Mouse (Mus musculus) CH12.LX (cell line): ENCODE data around the gene Syt15. TPM values are rescaled to one million over a fixed set of nuclear protein-coding genes. Genes with fewer than 3 reads are reported as not detected.
A peak's percentile ranks its signal among the peaks of the same experiment; 100 is the strongest.

Source experiments
- DNase-seq: peaks from one replicate; pipeline ENCODE4 v3.0.0-alpha.2; 2013; ENCODE audit errors: extremely low read depth
- H3K27ac ChIP-seq: 2 replicates; pipeline ENCODE4 v1.5.1; 2012; ENCODE audit warnings: low read depth, mild to moderate bottlenecking, control low read depth, moderate library complexity; ENCODE audit not compliant: insufficient read depth
- H3K27me3 ChIP-seq: replicated peaks from 2 replicates; pipeline ENCODE3; 2012; ENCODE audit warnings: inconsistent platforms
- H3K36me3 ChIP-seq, 2 experiments: replicated peaks in 1 of 2; 2 replicates each; pipeline versions ENCODE3 to v1.6.1; 2012; ENCODE audit warnings: inconsistent platforms in 1 of 2, low read length in 1 of 2, mild to moderate bottlenecking in 1 of 2, mixed read lengths in 1 of 2, moderate library complexity in 1 of 2; ENCODE audit not compliant: control insufficient read depth in 1 of 2, insufficient read depth in 1 of 2
- H3K4me1 ChIP-seq, 2 experiments: 2 replicates each; pipeline ENCODE4 v1.6.1; 2012; ENCODE audit warnings: inconsistent platforms in 1 of 2, moderate library complexity in 1 of 2; ENCODE audit not compliant: insufficient read depth in 2 of 2, control insufficient read depth in 1 of 2
- H3K4me2 ChIP-seq: 2 replicates; pipeline ENCODE4 v1.6.1; 2012; ENCODE audit warnings: low read depth, mild to moderate bottlenecking, control low read depth; ENCODE audit not compliant: poor library complexity, insufficient read depth, severe bottlenecking
- H3K4me3 ChIP-seq, 3 experiments: fragments of 150-350 bp in 1 of 3; sonication (generic) in 1 of 3; replicated peaks in 1 of 3; 2 replicates each; pipeline versions ENCODE3 to v1.5.1; 2011 to 2012; ENCODE audit warnings: low read depth in 2 of 3, low read length in 2 of 3, mild to moderate bottlenecking in 2 of 3, moderate library complexity in 2 of 3, control low read depth in 1 of 3, improper control_type of control experiment in 1 of 3, inconsistent platforms in 1 of 3, mixed read lengths in 1 of 3; ENCODE audit not compliant: poor library complexity in 1 of 3
- H3K79me2 ChIP-seq: replicated peaks from 2 replicates; pipeline ENCODE4 v1.6.1; 2012; ENCODE audit warnings: mild to moderate bottlenecking, moderate library complexity; ENCODE audit not compliant: control insufficient read depth, poor library complexity, insufficient read depth, severe bottlenecking; ENCODE audit errors: extremely low read depth
- H3K9ac ChIP-seq: 2 replicates; pipeline ENCODE4 v1.6.1; 2012; ENCODE audit warnings: low read depth, mild to moderate bottlenecking, control low read depth, moderate library complexity; ENCODE audit not compliant: insufficient read depth
- H3K9me3 ChIP-seq: replicated peaks from 2 replicates; pipeline ENCODE3; 2012; ENCODE audit warnings: low read length, inconsistent platforms, mixed read lengths
- BHLHE40 ChIP-seq: IDR thresholded peaks from 2 replicates; pipeline ENCODE4 v1.6.1; 2011; ENCODE audit warnings: mild to moderate bottlenecking, low read depth, low read length, improper control_type of control experiment
- CHD1 ChIP-seq: IDR thresholded peaks from 2 replicates; pipeline ENCODE4 v1.6.1; 2012; ENCODE audit warnings: low read depth, low read length, improper control_type of control experiment, inconsistent platforms
- CHD2 ChIP-seq: IDR thresholded peaks from 2 replicates; pipeline ENCODE4 v1.6.1; 2011; ENCODE audit warnings: low read length, improper control_type of control experiment
- CTCF ChIP-seq, 2 experiments: IDR thresholded peaks in 1 of 2; conservative IDR thresholded peaks in 1 of 2; 2 replicates each; pipeline ENCODE4 v1.5.1; 2011 to 2012; ENCODE audit warnings: low read depth in 2 of 2, low read length in 2 of 2, improper control_type of control experiment in 1 of 2, inconsistent platforms in 1 of 2, mild to moderate bottlenecking in 1 of 2, moderate library complexity in 1 of 2
- E2F4 ChIP-seq: IDR thresholded peaks from 2 replicates; pipeline ENCODE4 v1.6.1; 2011; ENCODE audit warnings: low read depth, low read length, improper control_type of control experiment; ENCODE audit not compliant: insufficient replicate concordance
- ELF1 ChIP-seq: IDR thresholded peaks from 2 replicates; pipeline ENCODE4 v1.6.1; 2014; ENCODE audit warnings: low read depth, mild to moderate bottlenecking, inconsistent platforms, low read length, improper control_type of control experiment
- EP300 ChIP-seq: IDR thresholded peaks from 2 replicates; pipeline ENCODE4 v1.6.1; 2011; ENCODE audit warnings: low read length, improper control_type of control experiment
- ETS1 ChIP-seq: conservative IDR thresholded peaks from 2 replicates; pipeline ENCODE4 v1.6.1; 2012; ENCODE audit warnings: low read depth, mild to moderate bottlenecking, inconsistent platforms, low read length, improper control_type of control experiment, moderate library complexity
- HCFC1 ChIP-seq: IDR thresholded peaks from 2 replicates; pipeline ENCODE4 v1.6.1; 2012; ENCODE audit warnings: low read depth, mild to moderate bottlenecking, inconsistent platforms, low read length, improper control_type of control experiment
- IRF4 ChIP-seq: IDR thresholded peaks from 2 replicates; pipeline ENCODE4 v1.6.1; 2014; ENCODE audit warnings: low read depth, mild to moderate bottlenecking, inconsistent platforms, low read length, improper control_type of control experiment
- JUN ChIP-seq: IDR thresholded peaks from 2 replicates; pipeline ENCODE4 v1.6.1; 2011; ENCODE audit warnings: low read depth, mild to moderate bottlenecking, low read length, improper control_type of control experiment, moderate library complexity; ENCODE audit not compliant: insufficient read depth
- KAT2A ChIP-seq: IDR thresholded peaks from 2 replicates; pipeline ENCODE4 v1.6.1; 2012; ENCODE audit warnings: low read length, improper control_type of control experiment, inconsistent platforms; ENCODE audit not compliant: insufficient replicate concordance
- MAZ ChIP-seq: IDR thresholded peaks from 2 replicates; pipeline ENCODE4 v1.6.1; 2012; ENCODE audit warnings: low read depth, mild to moderate bottlenecking, inconsistent platforms, low read length, improper control_type of control experiment, moderate library complexity
- MEF2A ChIP-seq: IDR thresholded peaks from 2 replicates; pipeline ENCODE4 v1.6.1; 2014; ENCODE audit warnings: low read depth, mild to moderate bottlenecking, inconsistent platforms, low read length, improper control_type of control experiment, borderline replicate concordance
- MYC ChIP-seq: IDR thresholded peaks from 2 replicates; pipeline ENCODE4 v1.6.1; 2011; ENCODE audit warnings: low read depth, mild to moderate bottlenecking, improper control_type of control experiment, low read length
- NELFE ChIP-seq: IDR thresholded peaks from 2 replicates; pipeline ENCODE4 v1.6.1; 2011; ENCODE audit warnings: low read depth, low read length, improper control_type of control experiment
- NRF1 ChIP-seq: IDR thresholded peaks from 2 replicates; pipeline ENCODE4 v1.6.1; 2014; ENCODE audit warnings: low read depth, mild to moderate bottlenecking, inconsistent platforms, low read length, improper control_type of control experiment, moderate library complexity
- POLR2A ChIP-seq: IDR thresholded peaks from 2 replicates; pipeline ENCODE4 v1.6.1; 2011; ENCODE audit warnings: low read depth, mild to moderate bottlenecking, improper control_type of control experiment, low read length
- RAD21 ChIP-seq: IDR thresholded peaks from 2 replicates; pipeline ENCODE4 v1.6.1; 2011; ENCODE audit warnings: low read depth, mild to moderate bottlenecking, low read length, improper control_type of control experiment, moderate library complexity
- RCOR1 ChIP-seq: conservative IDR thresholded peaks from 2 replicates; pipeline ENCODE4 v1.6.1; 2012; ENCODE audit warnings: low read depth, mild to moderate bottlenecking, inconsistent platforms, low read length, improper control_type of control experiment
- TCF12 ChIP-seq: IDR thresholded peaks from 2 replicates; pipeline ENCODE4 v1.6.1; 2014; ENCODE audit warnings: low read depth, mild to moderate bottlenecking, inconsistent platforms, low read length, improper control_type of control experiment
- UBTF ChIP-seq: IDR thresholded peaks from 2 replicates; pipeline ENCODE4 v1.6.1; 2012; ENCODE audit warnings: low read depth, mild to moderate bottlenecking, inconsistent platforms, low read length, improper control_type of control experiment, moderate library complexity
- USF1 ChIP-seq: IDR thresholded peaks from 2 replicates; pipeline ENCODE4 v1.6.1; 2014; ENCODE audit warnings: low read depth, mild to moderate bottlenecking, inconsistent platforms, low read length, improper control_type of control experiment
- ZC3H11A ChIP-seq: IDR thresholded peaks from 2 replicates; pipeline ENCODE4 v1.6.1; 2012; ENCODE audit warnings: low read depth, mild to moderate bottlenecking, inconsistent platforms, low read length, improper control_type of control experiment
- ZMIZ1 ChIP-seq: IDR thresholded peaks from 2 replicates; pipeline ENCODE4 v1.6.1; 2012; ENCODE audit warnings: low read depth, mild to moderate bottlenecking, inconsistent platforms, low read length, improper control_type of control experiment
- dilution Hi-C: fragments of 300-500 bp; cut with MboI; formaldehyde crosslinking; loops from 2 replicates; pipeline ENCODE4 v1.14.3; 2020; ENCODE audit warnings: low sequenced_read_pairs; ENCODE audit not compliant: extremely low pct_unique_long_range_greater_than_20kb, extremely low pct_ligation_motif_present
- in situ Hi-C: fragments of 300-500 bp; cut with MboI; formaldehyde crosslinking; loops from 3 replicates; pipeline ENCODE4 v1.14.3; 2019; ENCODE audit warnings: low sequenced_read_pairs, low pct_ligation_motif_present, low pct_unique_long_range_greater_than_20kb, mixed read lengths
- polyA plus RNA-seq: library from polyadenylated mRNA; unstranded; fragments of >175 nt; gene quantifications from 2 replicates; pipeline ENCODE4 v1.2.1, GENCODE M21; 2012; ENCODE audit warnings: low read depth; ENCODE audit not compliant: insufficient read length
- total RNA-seq, 2 experiments: library from RNA; depleted of rRNA; stranded (reverse); fragments of 300-350 nt in 1 of 2; fragments of >200 nt in 1 of 2; gene quantifications; 2 replicates each; pipeline ENCODE4 v1.2.3; 2012 to 2014

The Syt15 gene
- total and polyA plus RNA-seq, 3 experiments, result 0.10 TPM; not detected in 2

- no peak for TF ChIP-seq HCFC1
- no peak for TF ChIP-seq E2F4
- TF ChIP-seq CHD2, result no peak
- TF ChIP-seq ETS1, result no peak
These were observed 9.6 kb downstream of the Syt15 start (continued) for GRCm38 (mm10) chr14:34228830-34229506.

- peaks cover 2 to 45% of the 10 kb centered on the region in 2 experiments for H3K36me3 ChIP-seq
- TF ChIP-seq BHLHE40 (no peak), ELF1 (no peak), RAD21 (no peak), MAZ (no peak), CHD2 (no peak), ZC3H11A (no peak), CTCF (conservative IDR thresholded peaks at IDR 0.05 in 1 of 2, IDR thresholded peaks at IDR 0.05 in 1 of 2; ENCODE audit: low read depth in 2 of 2, low read length in 2 of 2) (no peak), ZMIZ1 (no peak), UBTF (peak; percentile 48; the same call in 1 of the 2 replicates), IRF4 (peak; percentile 58; the same call in 1 of the 2 replicates), NELFE (no peak), TCF12 (peak; percentile 98), RCOR1 (no peak), ETS1 (peak; percentile 14; the same call in 1 of the 2 replicates), NRF1 (no peak), HCFC1 (no peak), MYC (no peak), USF1 (no peak), JUN (no peak), CHD1 (no peak), EP300 (peak; percentile 86), POLR2A (no peak), MEF2A (no peak), KAT2A (no peak)
- H3K4me1 ChIP-seq, result peaks cover 20 to 31% of the 10 kb centered on the region in 2 experiments
- peak overlapping the region; percentile 38 for H3K4me2 ChIP-seq
- peaks cover 3% of the 10 kb centered on the region for H3K9me3 ChIP-seq
- H3K79me2 ChIP-seq, result no peaks in the 10 kb centered on the region
- in situ Hi-C loops, result loop anchor here (10.0 kb wide), 1 partner anchor 148 kb away; the partner anchor contains the start of gene Anxa8
- H3K4me3 ChIP-seq, result no peak overlapping the region
- DNase-seq, result peak; percentile 53
- no peaks in the 10 kb centered on the region for H3K27me3 ChIP-seq
- dilution Hi-C loops, result no loop called here
- peak overlapping the region; percentile 46 for H3K27ac ChIP-seq
- H3K9ac ChIP-seq, result 0 out of 2 replicates have a peak overlapping the region, but pooled peaks have one; percentile 13
These were observed 12.9 kb downstream of the Syt15 start for GRCm38 (mm10) chr14:34232340-34232739.
